Mouse (Mus musculus) olfactory bulb, adult 2 months (tissue): ENCODE measurements around the gene Ghrl.

Experiments
- CTCF ChIP-seq: fragments of 200-500 bp; IDR thresholded peaks from 2 replicates; pipeline ENCODE4 v1.5.1; 2012; ENCODE audit warnings: low read depth, mild to moderate bottlenecking, low read length, moderate library complexity; ENCODE audit not compliant: insufficient read depth
- POLR2A ChIP-seq: fragments of 200-500 bp; IDR thresholded peaks from 2 replicates; pipeline ENCODE4 v1.6.1; 2012; ENCODE audit warnings: mild to moderate bottlenecking, low read depth, low read length, moderate library complexity; ENCODE audit not compliant: insufficient read depth

DNA sequence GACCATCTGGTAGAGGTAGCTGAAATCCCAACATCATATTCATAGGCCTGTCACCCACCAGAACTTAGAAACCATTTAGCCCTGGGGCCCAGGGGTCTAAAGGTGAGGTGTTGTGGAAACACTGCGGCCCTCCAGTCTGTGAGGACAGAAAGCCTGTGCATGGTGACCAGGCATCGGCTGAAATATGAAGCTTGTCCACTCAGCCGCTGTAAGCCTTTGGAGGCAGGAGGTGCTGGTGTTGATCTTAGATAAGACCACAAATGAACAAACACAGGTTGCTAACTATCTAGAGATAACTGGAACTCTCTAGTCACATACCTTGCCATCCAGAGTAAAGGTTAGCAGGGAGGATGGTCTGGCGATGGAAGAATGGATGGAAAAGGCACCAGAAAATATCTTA is 1.4 kb upstream of the Ghrl start:
- TF ChIP-seq CTCF (no peak), POLR2A (no peak)
